Mouse (Mus musculus): ENCODE data around the gene Plk3. TPM values are rescaled to one million over a fixed set of nuclear protein-coding genes. Genes with fewer than 3 reads are reported as not detected.

The Plk3 gene
- total RNA-seq, 2 experiments from 2014 or later, result 0.66 to 0.94 TPM

DNA sequence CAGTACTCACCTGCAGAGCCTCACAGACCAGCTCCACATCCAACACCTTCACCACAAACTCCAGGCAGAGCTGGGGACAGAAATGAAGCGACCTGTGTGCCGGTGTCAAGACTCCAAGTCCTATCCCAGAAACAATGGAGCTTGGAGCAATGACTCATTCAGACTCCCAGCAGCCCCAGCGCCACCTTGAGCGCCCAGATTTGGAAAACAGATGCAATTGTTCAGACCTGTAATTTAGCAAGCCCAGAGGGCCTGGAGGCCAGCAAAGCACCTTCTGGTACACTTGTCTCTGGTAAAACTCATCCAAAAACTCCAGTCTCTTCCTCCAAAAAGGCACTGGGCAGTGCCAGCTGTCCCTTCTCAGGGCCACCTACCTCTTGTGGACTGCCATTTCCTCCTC, 11.6 kb downstream of the Plk3 start:
- no peak for ATAC-seq (replicated peaks; ENCODE audit: low FRiP score, low TSS enrichment, poor library complexity, severe bottlenecking)

DNA sequence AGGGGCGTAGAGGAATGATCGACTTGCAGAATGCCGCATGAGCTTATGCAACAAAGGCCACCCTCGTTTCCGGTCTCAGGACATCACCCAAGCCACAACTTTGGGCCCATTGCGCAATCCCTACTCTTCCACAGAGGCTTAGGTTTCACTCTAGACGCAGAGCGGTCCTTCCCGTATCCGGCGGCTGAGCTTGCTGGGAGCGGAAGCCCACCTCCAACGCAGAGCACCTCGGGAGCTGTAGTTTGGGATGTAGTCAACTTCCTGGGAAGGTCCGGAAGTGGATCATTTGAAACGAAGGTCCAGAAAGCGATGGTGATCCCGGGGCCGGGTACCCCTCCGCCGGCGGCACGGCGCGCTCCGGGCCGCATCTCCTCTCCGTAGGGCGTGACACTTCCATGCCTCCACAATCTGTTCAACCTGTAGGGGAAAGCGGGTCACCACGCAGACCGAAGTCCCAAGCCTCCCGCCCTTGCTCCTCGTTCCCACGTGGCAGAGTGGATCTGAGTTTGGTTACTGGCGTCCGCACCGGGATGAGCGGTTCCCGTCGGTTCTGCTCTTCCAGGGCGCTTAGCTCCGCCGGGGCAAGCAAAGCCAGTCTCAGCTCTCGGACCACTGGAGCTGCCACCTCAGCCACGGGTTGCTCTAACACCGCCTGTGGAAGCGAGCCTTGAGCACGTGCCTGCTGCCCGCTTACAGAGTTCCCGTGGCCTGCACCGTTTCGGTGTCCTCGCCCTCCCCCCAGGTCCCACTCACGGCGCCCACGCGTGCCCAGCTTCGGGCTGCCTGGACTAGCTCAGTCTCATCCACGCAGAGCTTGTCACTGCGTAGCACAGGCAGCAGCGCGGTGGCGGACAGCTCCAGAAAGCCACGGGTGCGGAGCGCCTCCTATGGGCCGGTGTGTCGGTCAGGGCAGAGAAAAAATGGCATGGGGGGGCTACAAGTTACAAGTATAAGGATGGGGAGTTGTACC, 13.0 kb downstream of the Plk3 start:
- ATAC-seq (replicated peaks; ENCODE audit: low FRiP score, low TSS enrichment, poor library complexity, severe bottlenecking), result peak; percentile 84

DNA sequence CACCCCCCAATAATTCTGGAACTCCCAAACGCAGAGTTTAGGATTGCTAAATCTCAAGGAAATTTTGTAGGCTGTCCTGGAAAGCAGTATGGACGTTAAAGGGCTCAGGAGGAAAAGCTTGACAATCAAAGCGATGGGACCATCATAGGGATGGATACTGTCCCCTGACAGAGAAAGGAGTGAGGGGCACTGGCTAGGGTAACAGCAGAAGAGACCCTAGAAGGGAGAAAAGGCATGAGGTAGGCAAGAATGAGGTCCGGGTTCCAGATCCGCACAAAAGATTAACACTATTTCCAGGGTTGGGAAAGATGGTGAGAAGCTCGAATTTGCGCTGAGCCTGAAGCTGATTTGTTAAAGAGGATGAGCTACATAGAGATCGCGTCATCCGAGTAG, 13.7 kb downstream of the Plk3 start:
- no peak for ATAC-seq (replicated peaks; ENCODE audit: low FRiP score, low TSS enrichment, poor library complexity, severe bottlenecking)

DNA sequence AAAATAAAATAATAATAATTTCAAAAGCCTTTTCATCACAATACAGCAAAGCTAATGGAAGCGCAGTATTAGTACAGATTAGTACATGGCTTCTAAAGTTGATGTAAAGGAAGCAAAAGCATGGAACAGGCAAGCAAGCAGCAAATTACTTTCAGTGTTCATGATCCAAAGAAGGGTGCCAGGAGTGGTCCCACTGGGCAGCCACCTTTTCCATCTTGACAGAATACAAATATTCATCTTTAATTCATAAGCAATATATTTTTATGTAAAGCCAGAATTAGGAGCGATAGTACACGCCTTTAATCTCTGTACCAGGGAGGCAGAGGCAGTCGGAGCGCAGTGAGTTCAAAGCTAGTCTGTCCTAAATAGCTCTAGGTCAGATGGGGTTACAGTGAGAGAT, 14.1 kb downstream of the Plk3 start:
- no peak for ATAC-seq (replicated peaks; ENCODE audit: low FRiP score, low TSS enrichment, poor library complexity, severe bottlenecking)

DNA sequence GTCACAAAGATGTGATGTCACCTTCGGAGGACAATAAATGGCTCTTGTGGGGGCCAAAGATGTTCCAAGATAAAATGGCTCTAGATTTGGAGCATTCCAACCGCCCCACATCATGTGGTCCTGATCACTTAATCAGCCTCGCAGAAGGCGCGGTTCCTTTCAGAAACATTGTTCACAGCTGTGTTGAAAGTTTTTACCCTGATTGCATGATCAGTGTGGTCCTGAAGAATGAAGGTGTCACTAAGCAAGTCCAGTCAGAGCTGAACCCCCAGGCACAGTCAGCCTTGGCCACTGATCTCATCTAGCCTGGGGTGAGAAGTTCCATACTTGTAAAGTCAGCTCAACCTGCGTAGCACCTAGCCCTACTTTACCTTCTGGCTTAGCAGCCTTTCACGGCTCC, 15.8 kb downstream of the Plk3 start:
- ATAC-seq (replicated peaks; ENCODE audit: low FRiP score, low TSS enrichment, poor library complexity, severe bottlenecking), result no peak

DNA sequence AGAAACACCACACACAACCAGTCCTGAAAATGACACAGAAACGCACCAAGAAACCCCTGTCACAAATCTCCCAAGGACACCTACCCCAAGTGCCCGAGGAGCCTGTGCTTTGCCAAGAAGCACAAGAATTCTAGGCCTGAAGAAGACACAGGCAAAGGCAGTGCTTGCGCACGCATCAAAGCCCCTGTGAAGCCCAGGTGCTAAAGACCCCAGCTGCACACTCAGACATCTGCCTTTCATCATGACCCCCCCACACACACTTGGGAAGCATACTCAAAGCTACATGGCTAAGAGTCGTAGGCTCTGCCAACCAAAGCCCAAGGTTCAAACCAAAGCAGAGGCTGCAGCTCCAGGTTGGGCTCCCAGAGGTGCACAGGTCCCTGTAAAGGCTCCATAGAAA, 18.2 kb downstream of the Plk3 start:
- ATAC-seq (replicated peaks; ENCODE audit: low FRiP score, low TSS enrichment, poor library complexity, severe bottlenecking), result no peak

DNA sequence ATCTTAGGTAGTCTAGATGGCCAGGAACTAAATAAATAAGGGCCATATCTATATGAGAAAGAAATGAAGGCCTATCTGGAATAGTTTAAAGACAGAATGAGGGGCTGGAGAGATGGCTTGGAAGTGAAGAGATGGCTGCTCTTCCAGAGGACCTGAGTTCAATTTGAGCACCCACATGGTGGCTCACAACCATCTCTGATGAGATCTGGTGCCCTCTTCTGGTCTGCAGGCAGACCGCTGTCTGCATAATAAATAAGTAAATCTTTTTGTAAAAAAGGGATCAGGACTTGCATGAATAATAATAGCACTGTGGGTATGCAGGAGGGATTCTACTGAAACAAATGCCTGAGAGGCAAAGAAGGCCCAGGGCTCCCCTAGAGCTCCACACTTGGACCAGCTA, 20.5 kb downstream of the Plk3 start:
- ATAC-seq (replicated peaks; ENCODE audit: low FRiP score, low TSS enrichment, poor library complexity, severe bottlenecking), result no peak

DNA sequence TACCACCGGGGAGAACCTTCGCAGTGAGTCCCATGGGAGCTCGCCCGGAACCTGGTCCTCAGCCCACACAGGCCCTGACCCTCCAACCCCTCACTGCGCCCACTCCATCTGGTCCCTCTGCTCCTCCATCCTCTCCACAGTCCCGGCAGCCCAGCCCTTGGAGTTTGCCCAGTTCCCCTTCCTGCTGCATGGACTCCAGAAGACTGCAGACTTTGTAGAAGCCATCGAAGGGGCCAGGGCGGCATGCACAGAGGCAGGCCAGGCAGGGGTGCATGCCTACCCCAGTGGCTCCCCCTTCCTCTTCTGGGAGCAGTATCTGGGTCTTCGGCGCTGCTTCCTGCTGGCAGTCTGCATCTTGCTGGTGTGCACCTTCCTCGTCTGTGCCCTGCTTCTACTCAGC, 22.8 kb downstream of the Plk3 start:
- ATAC-seq (replicated peaks; ENCODE audit: low FRiP score, low TSS enrichment, poor library complexity, severe bottlenecking), result no peak

DNA sequence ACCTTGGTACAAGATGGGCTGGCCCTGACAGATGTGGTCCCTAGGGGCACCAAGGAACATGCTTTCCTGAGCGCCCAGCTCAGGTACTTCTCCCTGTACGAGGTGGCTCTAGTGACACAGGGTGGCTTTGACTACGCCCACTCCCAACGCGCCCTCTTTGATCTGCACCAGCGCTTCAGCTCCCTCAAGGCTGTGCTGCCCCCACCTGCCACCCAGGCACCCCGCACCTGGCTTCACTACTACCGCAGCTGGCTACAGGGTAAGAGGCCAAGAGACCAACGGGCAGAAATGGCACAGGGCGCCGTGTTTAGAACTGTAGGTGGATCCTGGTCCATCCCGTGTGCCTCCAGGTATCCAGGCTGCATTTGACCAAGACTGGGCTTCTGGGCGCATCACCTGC, 23.5 kb downstream of the Plk3 start:
- no peak for ATAC-seq (replicated peaks; ENCODE audit: low FRiP score, low TSS enrichment, poor library complexity, severe bottlenecking)

DNA sequence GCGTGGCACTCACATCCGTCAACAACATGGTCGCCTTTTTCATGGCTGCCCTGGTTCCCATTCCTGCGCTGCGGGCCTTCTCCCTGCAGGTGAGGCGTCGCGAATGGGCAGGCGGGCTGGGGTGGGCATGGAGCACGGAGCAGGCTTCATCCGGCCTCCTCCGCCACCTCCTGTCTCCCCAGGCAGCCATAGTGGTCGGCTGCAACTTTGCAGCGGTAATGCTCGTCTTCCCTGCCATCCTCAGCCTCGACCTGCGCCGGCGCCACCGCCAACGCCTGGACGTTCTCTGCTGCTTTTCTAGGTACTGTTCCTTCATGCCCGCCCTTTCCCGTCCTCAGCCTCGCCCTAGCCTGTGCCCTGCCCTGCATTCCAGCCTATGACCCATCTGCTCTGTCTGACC, 24.4 kb downstream of the Plk3 start:
- ATAC-seq (replicated peaks; ENCODE audit: low FRiP score, low TSS enrichment, poor library complexity, severe bottlenecking), result no peak

DNA sequence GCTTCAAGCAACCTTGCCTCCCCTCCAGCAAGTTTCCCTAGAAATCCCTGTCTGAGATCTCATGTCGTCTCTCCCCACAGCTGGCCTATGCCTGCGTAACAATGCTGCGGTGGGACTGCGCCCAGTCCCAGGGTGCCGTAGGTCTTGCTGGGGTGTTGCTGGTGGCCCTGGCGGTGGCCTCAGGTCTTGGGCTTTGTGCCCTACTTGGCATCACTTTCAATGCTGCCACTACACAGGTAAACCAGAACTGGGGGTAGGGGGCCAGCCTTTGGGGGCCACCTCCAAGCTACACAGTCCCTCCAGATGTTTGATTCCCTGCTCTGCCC, 25.3 kb downstream of the Plk3 start:
- ATAC-seq (replicated peaks; ENCODE audit: low FRiP score, low TSS enrichment, poor library complexity, severe bottlenecking), result no peak

DNA sequence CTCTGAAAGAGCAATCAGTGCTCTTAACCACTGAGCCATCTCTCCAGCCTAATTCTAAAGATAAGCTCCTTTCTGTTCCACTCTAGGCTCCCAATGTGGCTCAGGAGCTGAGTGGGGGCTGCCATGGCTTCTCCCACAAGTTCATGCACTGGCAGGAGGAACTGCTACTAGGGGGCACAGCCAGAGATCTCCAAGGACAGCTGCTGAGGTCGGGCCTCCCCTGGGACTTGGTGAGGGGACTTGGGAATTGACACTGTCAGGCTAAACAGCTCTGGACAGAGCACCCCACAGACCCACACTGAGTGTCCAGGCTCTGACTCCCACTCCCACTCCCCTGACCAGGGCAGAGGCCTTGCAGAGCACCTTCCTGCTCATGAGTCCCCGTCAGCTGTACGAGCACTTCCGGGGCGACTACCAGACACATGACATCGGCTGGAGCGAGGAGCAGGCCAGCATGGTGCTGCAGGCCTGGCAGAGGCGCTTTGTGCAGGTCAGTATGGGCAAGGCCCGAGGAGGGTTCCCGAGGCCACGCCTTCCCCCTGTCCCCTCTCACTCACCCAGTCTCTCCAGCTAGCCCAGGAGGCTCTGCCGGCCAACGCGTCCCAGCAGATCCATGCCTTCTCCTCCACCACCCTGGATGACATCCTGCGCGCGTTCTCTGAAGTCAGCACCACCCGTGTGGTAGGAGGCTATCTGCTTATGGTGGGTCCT, 25.8 kb downstream of the Plk3 start:
- no peak for ATAC-seq (replicated peaks; ENCODE audit: low FRiP score, low TSS enrichment, poor library complexity, severe bottlenecking)

DNA sequence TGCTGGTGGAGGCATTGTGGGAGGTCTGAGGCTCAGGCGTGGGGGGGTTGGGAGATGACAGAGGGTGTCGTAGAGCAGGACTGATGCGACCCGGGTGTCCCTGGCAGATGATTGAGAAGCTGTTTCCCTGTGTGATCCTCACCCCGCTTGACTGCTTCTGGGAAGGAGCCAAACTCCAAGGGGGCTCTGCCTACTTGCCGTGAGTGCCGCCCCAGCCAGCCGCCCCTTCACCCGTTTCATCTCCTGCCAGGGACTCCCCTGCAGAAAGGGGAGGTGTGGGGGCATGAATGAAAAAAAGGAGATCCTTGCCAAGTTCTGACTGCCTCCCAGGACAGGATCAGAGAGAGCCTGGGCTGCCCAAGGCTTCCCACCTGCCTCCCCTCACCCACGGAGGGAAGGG, 28.6 kb downstream of the Plk3 start:
- ATAC-seq (replicated peaks; ENCODE audit: low FRiP score, low TSS enrichment, poor library complexity, severe bottlenecking), result no peak

DNA sequence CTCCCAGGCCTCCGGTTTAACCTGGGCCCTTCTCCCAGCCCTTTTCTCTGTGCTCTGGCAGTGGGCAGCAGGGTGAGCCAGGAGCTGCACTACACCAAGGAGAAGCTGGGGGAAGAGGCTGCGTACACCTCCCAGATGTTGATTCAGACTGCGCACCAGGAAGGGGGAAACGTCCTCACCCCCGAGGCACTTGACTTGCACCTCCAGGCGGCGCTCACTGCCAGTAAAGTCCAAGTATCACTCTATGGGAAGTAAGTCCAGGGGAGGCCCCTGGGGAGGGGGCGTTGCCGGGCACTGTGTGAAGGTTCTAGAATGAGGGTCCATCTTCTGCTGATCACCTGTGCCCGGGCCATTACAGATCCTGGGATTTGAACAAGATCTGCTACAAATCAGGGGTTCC, 29.1 kb downstream of the Plk3 start:
- ATAC-seq (replicated peaks; ENCODE audit: low FRiP score, low TSS enrichment, poor library complexity, severe bottlenecking), result no peak

DNA sequence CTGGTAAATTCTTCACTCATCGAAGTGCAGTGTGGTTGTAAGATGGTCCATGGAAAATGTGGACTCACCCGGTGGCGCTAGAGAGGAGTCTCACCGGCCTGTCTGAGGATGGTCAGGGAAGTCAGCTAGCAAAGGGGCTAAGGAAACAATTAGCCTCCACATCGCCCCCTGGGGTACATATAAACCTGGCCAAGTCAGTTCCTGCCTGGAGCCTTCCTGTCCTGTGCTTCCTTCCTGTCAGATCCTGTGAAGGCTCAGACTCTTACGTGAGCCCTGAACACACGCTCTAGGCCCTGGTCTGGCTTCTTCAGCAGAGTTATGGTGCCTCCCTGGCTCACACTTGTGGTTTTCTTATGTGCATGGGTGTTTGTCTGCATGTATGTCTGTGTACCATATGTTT, 32.5 kb downstream of the Plk3 start:
- 0 out of 2 replicates have a peak, but pooled peaks have one; percentile 42 for ATAC-seq (replicated peaks; ENCODE audit: low FRiP score, low TSS enrichment, poor library complexity, severe bottlenecking)

DNA sequence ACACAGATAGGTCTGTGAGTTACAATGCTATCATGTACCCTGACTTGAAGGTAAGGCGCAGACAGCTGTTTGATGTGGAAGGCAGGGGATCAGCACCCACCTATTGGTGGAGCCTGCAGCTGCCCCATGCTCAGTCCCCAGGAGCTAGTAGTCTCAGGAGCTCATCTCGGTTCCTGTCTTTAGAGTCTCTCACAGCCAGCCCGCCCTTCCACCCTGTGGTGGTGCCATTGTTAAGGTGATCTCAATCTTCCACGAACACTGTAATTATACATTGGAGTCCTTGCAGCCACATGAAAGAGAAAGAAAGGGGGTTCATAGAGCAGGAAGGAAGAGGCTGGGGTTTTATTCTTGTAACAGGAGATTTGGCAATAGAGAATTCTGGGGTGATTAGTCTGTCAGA, 33.7 kb downstream of the Plk3 start:
- no peak for ATAC-seq (replicated peaks; ENCODE audit: low FRiP score, low TSS enrichment, poor library complexity, severe bottlenecking)

DNA sequence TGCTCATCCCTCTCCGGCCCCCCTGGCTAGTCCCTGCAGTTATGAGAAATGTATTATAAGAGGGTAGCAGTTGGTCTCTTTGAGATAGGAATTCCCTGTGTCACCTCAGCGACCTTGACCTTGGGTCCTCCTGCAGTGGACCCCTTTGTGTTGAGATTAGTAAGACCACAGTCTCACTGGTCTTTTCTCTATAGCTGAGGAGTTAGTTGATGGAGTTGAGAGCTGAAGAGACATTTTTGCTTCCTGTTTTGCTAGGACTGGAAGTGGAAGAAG, 35.1 kb downstream of the Plk3 start:
- ATAC-seq (replicated peaks; ENCODE audit: low FRiP score, low TSS enrichment, poor library complexity, severe bottlenecking), result no peak

DNA sequence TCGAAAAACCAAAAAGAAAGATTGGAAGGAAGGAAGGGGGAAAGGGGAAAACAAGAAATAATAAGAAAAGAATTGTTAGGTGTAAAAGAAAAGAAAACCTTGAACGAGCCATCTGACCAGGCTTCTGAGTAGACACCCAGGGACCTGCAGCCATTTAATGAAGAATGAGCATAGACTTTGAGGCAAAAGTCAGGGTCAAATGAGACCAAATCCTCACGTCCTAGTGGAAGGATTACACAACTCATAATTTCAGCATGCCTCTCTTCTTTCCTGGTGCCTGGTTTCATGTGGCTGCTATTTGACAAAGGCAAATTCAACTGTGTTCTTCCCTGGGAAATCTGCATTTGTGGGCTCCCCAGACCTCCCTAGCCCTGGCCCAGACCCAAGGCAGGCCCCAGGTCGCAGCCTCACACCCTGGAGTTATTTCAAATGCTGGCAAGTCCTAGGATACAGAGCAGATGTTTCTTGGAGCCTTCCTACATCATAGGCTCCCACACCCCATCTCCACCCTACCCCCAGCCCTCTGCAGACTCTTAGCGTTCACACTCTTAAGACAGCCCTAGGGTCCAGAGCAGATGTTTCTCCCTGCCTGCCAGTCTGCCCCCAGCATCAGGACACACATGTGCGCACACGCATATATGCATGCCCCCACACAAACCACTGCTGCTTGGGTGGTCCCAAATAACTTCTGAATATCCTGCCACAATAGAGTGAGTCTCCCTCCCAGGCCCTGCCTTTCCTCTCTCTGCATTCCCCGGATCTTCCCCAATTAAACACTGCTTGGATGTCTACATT, 35.6 kb downstream of the Plk3 start:
- ATAC-seq (replicated peaks; ENCODE audit: low FRiP score, low TSS enrichment, poor library complexity, severe bottlenecking), result no peak

DNA sequence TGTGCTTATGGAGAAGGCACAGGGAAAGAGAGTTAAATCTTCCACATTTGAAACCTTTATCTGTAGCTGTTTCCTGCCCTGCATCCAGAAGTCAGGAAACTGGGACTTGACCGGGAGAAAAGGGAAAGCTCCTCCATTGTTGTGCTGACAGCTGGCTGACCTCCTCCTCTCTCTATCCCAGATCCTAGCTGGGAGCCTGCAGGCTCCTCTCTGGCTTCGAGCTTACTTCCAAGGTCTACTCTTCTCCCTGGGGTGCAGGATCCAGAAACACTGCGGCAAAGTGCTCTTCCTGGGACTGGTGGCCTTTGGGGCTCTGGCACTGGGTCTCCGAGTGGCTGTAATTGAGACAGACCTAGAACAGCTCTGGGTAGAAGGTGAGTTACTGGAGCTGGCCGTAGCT, 37.1 kb downstream of the Plk3 start:
- ATAC-seq (replicated peaks; ENCODE audit: low FRiP score, low TSS enrichment, poor library complexity, severe bottlenecking), result no peak

Data from megakaryocyte-erythroid progenitor cell, adult 5-6 weeks (primary cell).